Mouse (Mus musculus) hindbrain, embryonic 16.5 days (tissue): ENCODE measurements around the gene Micu1. TPM values are rescaled to one million over a fixed set of nuclear protein-coding genes. Genes with fewer than 3 reads are reported as not detected.

Experiments used
- ATAC-seq: fragments of 200-750 bp; cut with Nextera tagmentation; 2 replicates; pipeline ENCODE4 v1.8.0; 2017; ENCODE audit warnings: moderate TSS enrichment, moderate library complexity
- H3K27ac ChIP-seq: fragments of 300-500 bp; sonication (generic); 2 replicates; pipeline ENCODE4 v1.5.1; 2014; ENCODE audit warnings: low read depth, mild to moderate bottlenecking, control low read depth, low read length, moderate library complexity
- H3K27me3 ChIP-seq: fragments of 300-500 bp; sonication (generic); replicated peaks from 2 replicates; pipeline ENCODE4 v1.6.1; 2014; ENCODE audit warnings: low read length; ENCODE audit not compliant: control insufficient read depth, insufficient read depth
- H3K36me3 ChIP-seq: fragments of 300-500 bp; sonication (generic); 2 replicates; pipeline ENCODE4 v1.6.1; 2014; ENCODE audit warnings: mild to moderate bottlenecking, low read length, moderate library complexity, mixed read lengths; ENCODE audit not compliant: control insufficient read depth, insufficient read depth
- H3K4me1 ChIP-seq: fragments of 300-500 bp; sonication (generic); 2 replicates; pipeline ENCODE4 v1.6.1; 2014; ENCODE audit warnings: low read depth, low read length; ENCODE audit not compliant: control insufficient read depth, insufficient read depth
- H3K4me2 ChIP-seq: fragments of 300-500 bp; sonication (generic); 2 replicates; pipeline ENCODE4 v1.6.1; 2014; ENCODE audit warnings: mild to moderate bottlenecking, low read length, control low read depth, moderate library complexity
- H3K4me3 ChIP-seq: fragments of 300-500 bp; sonication (generic); 2 replicates; pipeline ENCODE4 v1.5.1; 2014; ENCODE audit warnings: mild to moderate bottlenecking, low read length, control low read depth, moderate library complexity
- H3K9ac ChIP-seq: fragments of 300-500 bp; sonication (generic); 2 replicates; pipeline ENCODE4 v1.6.1; 2014; ENCODE audit warnings: low read depth, mild to moderate bottlenecking, control low read depth, low read length, moderate library complexity
- H3K9me3 ChIP-seq: fragments of 300-500 bp; sonication (generic); 2 replicates; pipeline ENCODE4 v1.6.1; 2014; ENCODE audit warnings: mild to moderate bottlenecking, low read length, moderate library complexity; ENCODE audit not compliant: control insufficient read depth
- WGBS: fragments of 180-500 bp; shearing (Covaris S2); extraction: QIAGEN DNeasy Blood & Tissue Kit; methylation state at CpG from one replicate; pipeline ENCODE4 v1.1.7; 2014; 5-methylcytosine and 5-hydroxymethylcytosine counted together
- polyA plus RNA-seq: library from polyadenylated mRNA; unstranded; fragments of >200 nt; fragmentation: Nextera tagmentation; extraction: Ambion mirVana; gene quantifications from 2 replicates; pipeline ENCODE4 v1.2.1, GENCODE M21; 2015

Micu1 gene
- polyA plus RNA-seq, 1 experiment from 2014 or later: 85.0 TPM

DNA sequence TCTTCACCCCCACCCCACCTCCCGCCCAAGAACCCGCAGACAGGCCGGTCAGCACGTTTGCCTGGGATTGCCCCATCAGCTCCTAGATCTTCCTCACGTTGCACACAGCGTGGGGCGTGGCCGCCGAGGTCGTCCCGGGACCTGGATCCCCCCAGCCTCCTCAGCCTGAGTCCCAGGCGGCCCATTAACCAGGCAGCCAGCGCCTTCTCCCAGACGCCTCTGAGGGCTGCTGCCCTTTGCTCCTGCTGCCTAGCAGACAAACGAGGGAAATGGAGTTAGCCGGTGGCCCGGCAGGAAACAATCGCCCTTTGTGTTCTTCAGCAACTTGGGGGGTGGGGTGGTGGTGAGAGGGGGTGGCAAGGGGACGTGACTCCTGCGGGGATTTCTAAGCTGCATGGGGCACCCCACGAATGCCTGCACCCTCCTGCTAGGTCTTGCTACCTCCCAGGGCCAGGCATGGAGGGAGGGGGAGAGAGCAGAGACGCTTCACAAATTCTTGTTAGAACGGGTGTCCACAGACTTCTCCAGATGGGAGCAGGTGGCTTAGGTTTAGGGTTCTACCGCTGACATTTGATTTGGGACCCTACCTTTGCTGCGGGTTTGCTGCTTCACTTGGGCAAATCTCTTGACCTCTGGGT lies 209.4 kb downstream of the Micu1 start:
- H3K4me2 ChIP-seq: peak overlapping the region; percentile 3
- peak overlapping the region; percentile 3; the same call in 1 of the 2 replicates for H3K9ac ChIP-seq
- H3K27me3 ChIP-seq: no peaks in the 10 kb centered on the region
- 2% methylated on average over 25 of the region's 25 CpGs for WGBS
- H3K4me3 ChIP-seq: no peak overlapping the region
- H3K36me3 ChIP-seq: no peaks in the 10 kb centered on the region
- H3K9me3 ChIP-seq: no peaks in the 10 kb centered on the region
- peak; percentile 15; the same call in 1 of the 2 replicates for ATAC-seq
- H3K27ac ChIP-seq: no peak overlapping the region
- H3K4me1 ChIP-seq: peaks cover 30% of the 10 kb centered on the region

Other genes starting within 250 kb of the Micu1 start
- gene Gm10322, start 86.4 kb upstream of the Micu1 start, polyA plus RNA-seq: not detected in 2 replicates
- gene Mcu, start 85.8 kb upstream of the Micu1 start, polyA plus RNA-seq: 35.7 and 35.9 TPM in 2 replicates
- 20.6 and 23.7 TPM in 2 replicates for gene Dnajb12, start 177.1 kb downstream of the Micu1 start, polyA plus RNA-seq
- 75.3 and 97.1 TPM in 2 replicates for gene Ddit4, start 249.4 kb downstream of the Micu1 start, polyA plus RNA-seq